Mouse (Mus musculus) neural tube, postnatal 0 days (tissue): ENCODE data around the gene Ceacam5. TPM values are rescaled to one million over a fixed set of nuclear protein-coding genes. Genes with fewer than 3 reads are reported as not detected.

Experiments
- polyA plus RNA-seq: library from polyadenylated mRNA; unstranded; fragments of >200 nt; fragmentation: Nextera tagmentation; extraction: Ambion mirVana; gene quantifications from 2 replicates; pipeline ENCODE4 v1.2.1, GENCODE M21; 2015

The Ceacam5 gene
- not detected in 2 replicates for polyA plus RNA-seq

GRCm38 (mm10) chr7:17712938-17713337 is at the start of gene Ceacam5:
Gene Ceacam5, plus strand, starts transcription at chr7:17713238.

Other genes with a start within 250 kb of the Ceacam5 start
- gene Ceacam14, start 99.4 kb downstream of the Ceacam5 start, polyA plus RNA-seq = not detected in 2 replicates
- not detected in 2 replicates for gene Gm5155, start 158.5 kb downstream of the Ceacam5 start, polyA plus RNA-seq